Mouse (Mus musculus) spleen, adult 10 weeks (tissue): ENCODE data around the gene BC030867. TPM values are rescaled to one million over a fixed set of nuclear protein-coding genes. Genes with fewer than 3 reads are reported as not detected.

Experiments
- polyA plus RNA-seq: library from polyadenylated mRNA; stranded (reverse); fragments of 350-450 nt; fragmentation: Illumina TruSeq; extraction: RNeasy Lipid Tissue Mini Kit (QIAGEN cat#74804); gene quantifications from one replicate; pipeline ENCODE4 v1.2.3, GENCODE M21; 2015; ENCODE audit warnings: low replicate concordance; ENCODE audit not compliant: insufficient read depth

The BC030867 gene
- polyA plus RNA-seq: 1.2 TPM

GRCm38 (mm10) chr11:102248630-102249230, at the start of gene BC030867:
Gene BC030867 (plus strand): TSS chr11:102248882.

DNA sequence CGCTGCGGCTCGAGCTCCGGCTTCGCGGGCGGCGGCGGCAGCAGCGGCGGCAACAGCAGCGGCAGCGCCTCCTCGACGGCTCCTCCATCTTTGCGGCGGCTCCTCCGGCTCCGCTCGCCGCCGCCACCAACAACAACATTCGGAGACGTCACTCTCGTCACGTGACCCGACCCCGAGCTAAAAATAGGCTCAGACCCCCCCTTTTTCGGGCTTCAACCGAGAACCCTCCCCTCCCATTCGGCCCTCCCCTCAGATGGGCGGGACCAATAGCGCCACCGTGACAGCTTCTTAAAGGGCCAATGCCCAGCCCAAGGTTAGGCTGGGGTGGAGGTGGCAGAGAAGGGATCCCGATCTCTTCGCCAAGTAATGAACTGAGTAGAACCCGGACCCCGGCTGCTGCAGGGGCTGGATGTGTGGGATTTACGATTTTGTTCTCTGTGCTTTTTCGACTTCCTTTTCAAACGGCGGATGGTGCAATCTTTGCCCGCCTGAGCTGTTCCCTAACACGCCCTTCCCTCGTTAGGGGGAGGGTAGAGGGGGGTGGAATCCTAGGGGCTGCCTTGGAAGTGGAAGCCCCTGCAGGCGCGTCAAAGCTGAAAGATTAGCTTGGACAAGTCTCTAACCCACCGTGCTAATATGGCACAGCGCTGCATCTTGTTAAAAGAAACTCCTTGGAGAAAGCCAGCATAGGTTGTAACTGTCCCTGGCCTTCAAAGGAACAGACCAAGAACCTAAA, 18.5 kb upstream of the BC030867 start, which contains the start of gene Hdac5:
Hdac5 (minus strand) TSS at position 161 of the 736 bp plus-strand sequence.

GRCm38 (mm10) chr11:102268520-102269244, 20.0 kb downstream of the BC030867 start, which contains the start of gene Asb16:
Gene Asb16 (plus strand): TSS chr11:102268743.

DNA sequence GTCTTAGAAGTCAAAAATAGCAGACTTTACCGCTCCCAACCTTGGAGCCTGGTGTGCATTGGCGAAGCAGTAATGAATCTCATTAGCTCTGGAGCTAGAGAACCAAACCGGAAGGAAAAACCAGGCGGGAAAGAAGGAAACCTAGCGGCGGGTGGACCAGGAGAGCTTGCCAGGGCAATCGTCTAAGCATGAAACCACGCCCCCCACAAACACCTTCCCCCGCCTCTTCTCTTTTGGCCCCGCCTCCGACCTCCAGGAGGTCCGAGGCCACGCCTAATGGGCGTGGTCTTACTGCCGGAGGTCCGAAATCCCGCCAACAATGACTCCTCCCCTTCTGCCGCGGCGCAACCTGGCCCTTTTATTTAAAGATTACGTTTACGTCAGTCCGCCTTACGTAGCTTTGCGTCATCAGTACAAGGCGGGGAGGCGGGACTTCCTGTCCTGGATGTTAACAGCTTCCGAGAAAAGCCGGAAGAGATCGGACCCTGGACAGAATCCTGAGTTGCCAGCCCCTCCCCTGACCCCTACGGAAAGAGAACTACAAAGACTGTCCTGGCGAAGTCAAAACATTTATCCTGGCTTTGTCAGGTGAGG, 35.9 kb downstream of the BC030867 start, which contains the start of gene Tmub2:
Tmub2 (plus strand) TSS at position 431 of the 594 bp plus-strand sequence.

DNA sequence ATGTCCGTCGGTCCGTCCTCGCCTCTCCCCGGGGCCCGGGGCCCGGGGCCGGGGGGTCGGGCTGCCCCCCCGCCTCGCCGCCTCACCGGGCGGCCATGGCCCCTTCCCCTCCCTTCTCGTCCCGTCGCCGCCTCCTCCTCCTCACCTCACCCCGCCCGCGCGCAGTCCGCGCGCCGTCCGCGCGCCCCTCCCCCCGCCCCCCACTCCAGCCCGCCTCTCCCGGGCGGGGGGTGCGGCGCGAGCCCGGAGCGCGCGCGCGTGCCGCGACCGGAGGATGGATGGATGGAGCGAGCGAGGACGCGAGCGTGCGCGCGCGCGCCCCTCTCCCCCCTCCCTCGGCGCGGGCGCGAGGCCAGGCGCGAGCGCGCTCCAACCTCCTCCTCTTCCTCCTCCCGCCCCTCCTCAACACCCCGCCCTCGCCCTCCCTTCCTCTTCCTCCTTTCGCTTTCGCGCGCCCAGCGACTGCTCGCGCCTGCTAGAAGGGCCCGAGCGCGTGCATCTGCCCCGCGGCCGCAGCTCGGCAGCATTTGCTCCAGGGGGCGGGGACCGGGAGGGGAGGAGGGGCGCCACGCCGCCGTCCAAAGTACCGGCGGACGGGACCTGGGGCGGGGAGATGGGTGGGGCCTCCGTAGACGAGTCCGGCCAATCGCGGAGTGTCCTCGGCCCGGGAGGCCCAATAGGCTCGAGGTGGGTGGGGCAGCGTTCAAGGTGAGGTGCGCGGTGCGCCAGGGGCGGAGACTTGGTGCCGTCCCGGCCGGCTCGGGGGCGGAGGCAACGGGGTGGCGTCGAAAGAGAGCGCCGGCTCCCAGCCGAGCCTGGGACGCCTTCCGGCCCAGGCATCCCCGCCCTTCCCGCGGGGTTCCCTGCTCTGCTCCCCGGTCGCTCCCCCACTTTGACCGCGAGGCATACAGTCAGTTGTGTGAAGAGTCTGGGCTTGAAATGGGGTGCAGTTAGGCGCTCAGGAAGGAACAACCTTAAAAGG, 48.1 kb downstream of the BC030867 start, which contains the start of gene Atxn7l3:
Atxn7l3 (minus strand) TSS at position 141 of the 982 bp plus-strand sequence.

Other genes with a start within 250 kb of the BC030867 start
- gene Mpp3, start 220.4 kb upstream of the BC030867 start, polyA plus RNA-seq: 2.9 TPM
- 14.5 TPM for gene Cd300lg, start 207.4 kb upstream of the BC030867 start, polyA plus RNA-seq
- gene Mpp2, start 160.4 kb upstream of the BC030867 start, polyA plus RNA-seq: 1.4 TPM
- gene Ppy, start 147.6 kb upstream of the BC030867 start, polyA plus RNA-seq: not detected
- gene Pyy, start 141.1 kb upstream of the BC030867 start, polyA plus RNA-seq: not detected
- gene Nags, start 103.4 kb upstream of the BC030867 start, polyA plus RNA-seq: not detected
- 6.3 TPM for gene Tmem101, start 92.5 kb upstream of the BC030867 start, polyA plus RNA-seq
- 36.5 TPM for gene Lsm12, start 63.6 kb upstream of the BC030867 start, polyA plus RNA-seq
- 22.7 TPM for gene G6pc3, start 59.3 kb upstream of the BC030867 start, polyA plus RNA-seq
- gene Hdac5, start 18.7 kb upstream of the BC030867 start, polyA plus RNA-seq: 17.0 TPM
- gene Asb16, start 19.9 kb downstream of the BC030867 start, polyA plus RNA-seq: not detected
- gene Tmub2, start 36.0 kb downstream of the BC030867 start, polyA plus RNA-seq: 24.4 TPM
- 36.7 TPM for gene Atxn7l3, start 47.7 kb downstream of the BC030867 start, polyA plus RNA-seq
- gene Ubtf, start 70.9 kb downstream of the BC030867 start, polyA plus RNA-seq: 81.7 TPM
- 79.8 TPM for gene Slc4a1, start 117.3 kb downstream of the BC030867 start, polyA plus RNA-seq
- 1.4 TPM for gene Rundc3a, start 144.5 kb downstream of the BC030867 start, polyA plus RNA-seq
- 60.0 TPM for gene Slc25a39, start 159.1 kb downstream of the BC030867 start, polyA plus RNA-seq
- gene Grn, start 181.4 kb downstream of the BC030867 start, polyA plus RNA-seq: 109 TPM
- gene Fam171a2, start 198.8 kb downstream of the BC030867 start, polyA plus RNA-seq: not detected
- gene Itga2b, start 221.2 kb downstream of the BC030867 start, polyA plus RNA-seq: 4.6 TPM